Mouse (Mus musculus): Measurements from ENCODE around the gene Hoxb13.

Gene Hoxb13

GRCm38 (mm10) chr11:96189810-96190522 is 4.2 kb upstream of the Hoxb13 start:
- DNase-seq (ENCODE audit: low spot score): no peak

- DNase-seq (ENCODE audit: low spot score): no peak
Measured at GRCm38 (mm10) chr11:96191132-96191531, 3.0 kb upstream of the Hoxb13 start.

- DNase-seq (ENCODE audit: low spot score): no peak
Measured at GRCm38 (mm10) chr11:96194401-96194710, 240 bp downstream of the Hoxb13 start.

GRCm38 (mm10) chr11:96194961-96195640 is 985 bp downstream of the Hoxb13 start:
- DNase-seq (ENCODE audit: low spot score): no peak

- no peak for DNase-seq (ENCODE audit: low spot score)
Measured at GRCm38 (mm10) chr11:96195769-96196280, 1.7 kb downstream of the Hoxb13 start.

GRCm38 (mm10) chr11:96198642-96199041 is 4.5 kb downstream of the Hoxb13 start:
- DNase-seq (ENCODE audit: low spot score): no peak

GRCm38 (mm10) chr11:96199181-96200086 is 5.3 kb downstream of the Hoxb13 start:
- DNase-seq (ENCODE audit: low spot score): no peak

- DNase-seq (ENCODE audit: low spot score): no peak
Measured at GRCm38 (mm10) chr11:96200183-96200655, 6.1 kb downstream of the Hoxb13 start.

- no peak for DNase-seq (ENCODE audit: low spot score)
Measured at GRCm38 (mm10) chr11:96201741-96202140, 7.6 kb downstream of the Hoxb13 start.

GRCm38 (mm10) chr11:96202401-96203081 is 8.4 kb downstream of the Hoxb13 start:
- no peak for DNase-seq (ENCODE audit: low spot score)

- DNase-seq (ENCODE audit: low spot score): no peak
Measured at GRCm38 (mm10) chr11:96203182-96203788, 9.2 kb downstream of the Hoxb13 start.

GRCm38 (mm10) chr11:96203789-96204186 is 9.7 kb downstream of the Hoxb13 start:
- DNase-seq (ENCODE audit: low spot score): no peak

- DNase-seq (ENCODE audit: low spot score): no peak
Measured at GRCm38 (mm10) chr11:96204351-96204750, 10.2 kb downstream of the Hoxb13 start.

- no peak for DNase-seq (ENCODE audit: low spot score)
Measured at GRCm38 (mm10) chr11:96205426-96206131, 11.5 kb downstream of the Hoxb13 start.

- DNase-seq (ENCODE audit: low spot score): no peak
Measured at GRCm38 (mm10) chr11:96223813-96224212, 29.7 kb downstream of the Hoxb13 start.

GRCm38 (mm10) chr11:96227676-96228075 is 33.6 kb downstream of the Hoxb13 start:
- DNase-seq (ENCODE audit: low spot score): no peak

GRCm38 (mm10) chr11:96234906-96235305 is 40.8 kb downstream of the Hoxb13 start:
- no peak for DNase-seq (ENCODE audit: low spot score)

- DNase-seq (ENCODE audit: low spot score): no peak
Measured at GRCm38 (mm10) chr11:96240211-96240610, 46.1 kb downstream of the Hoxb13 start.

Data from urinary bladder, postnatal 10 days (tissue).